Mouse (Mus musculus) 3T3-L1 (cell line): ENCODE results near the gene Ptprh.

ENCODE experiments used
- DNase-seq: peaks from one replicate; pipeline ENCODE4 v3.0.0-alpha.2; 2015; ENCODE audit warnings: low read depth, low spot score

Gene Ptprh

DNA sequence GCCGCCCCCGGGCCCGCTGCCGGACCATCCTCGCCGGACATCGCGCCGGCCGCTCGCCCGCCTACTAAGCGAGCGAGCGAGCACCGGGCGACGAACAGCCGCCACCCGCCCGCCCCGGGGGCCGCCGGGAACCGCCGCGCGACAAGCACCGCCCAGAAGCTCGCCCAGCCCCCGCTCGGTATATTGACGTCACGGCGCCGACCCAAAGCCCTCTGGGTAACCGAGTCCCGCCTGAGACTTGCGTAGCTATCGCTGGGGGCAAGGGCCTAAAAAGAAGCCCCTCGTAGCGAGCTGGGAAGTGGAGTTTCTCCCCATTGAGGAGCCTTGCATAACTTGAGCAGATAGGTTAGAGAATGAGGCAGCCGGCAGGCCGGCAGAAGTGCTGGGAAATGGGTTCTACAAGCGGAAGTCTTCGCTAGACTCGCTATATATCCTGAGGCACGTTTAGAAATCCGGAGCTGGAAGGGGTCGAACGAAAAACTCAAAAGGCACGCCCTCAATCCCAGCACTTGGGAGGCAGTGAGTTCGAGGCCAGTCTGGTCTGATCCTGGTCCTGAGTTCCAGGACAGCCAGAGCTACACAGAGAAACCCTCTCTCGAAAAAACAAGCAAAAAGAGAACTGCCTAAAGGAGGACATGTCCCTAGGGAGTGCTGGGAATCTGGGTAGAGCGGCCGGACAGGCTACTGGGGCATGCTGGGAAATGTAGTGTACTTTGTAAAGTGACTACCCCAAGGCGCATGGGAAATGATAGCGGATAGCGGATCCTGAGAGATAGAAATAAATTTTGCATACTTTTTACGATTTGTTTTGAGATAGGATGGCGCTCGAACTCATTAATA is 102.1 kb downstream of the Ptprh start, which contains the start of gene Ppp1r12c:
TSS of gene Ppp1r12c (minus strand) at position 123 of the 840 bp plus-strand sequence.
- DNase-seq = peak; percentile 86

DNA sequence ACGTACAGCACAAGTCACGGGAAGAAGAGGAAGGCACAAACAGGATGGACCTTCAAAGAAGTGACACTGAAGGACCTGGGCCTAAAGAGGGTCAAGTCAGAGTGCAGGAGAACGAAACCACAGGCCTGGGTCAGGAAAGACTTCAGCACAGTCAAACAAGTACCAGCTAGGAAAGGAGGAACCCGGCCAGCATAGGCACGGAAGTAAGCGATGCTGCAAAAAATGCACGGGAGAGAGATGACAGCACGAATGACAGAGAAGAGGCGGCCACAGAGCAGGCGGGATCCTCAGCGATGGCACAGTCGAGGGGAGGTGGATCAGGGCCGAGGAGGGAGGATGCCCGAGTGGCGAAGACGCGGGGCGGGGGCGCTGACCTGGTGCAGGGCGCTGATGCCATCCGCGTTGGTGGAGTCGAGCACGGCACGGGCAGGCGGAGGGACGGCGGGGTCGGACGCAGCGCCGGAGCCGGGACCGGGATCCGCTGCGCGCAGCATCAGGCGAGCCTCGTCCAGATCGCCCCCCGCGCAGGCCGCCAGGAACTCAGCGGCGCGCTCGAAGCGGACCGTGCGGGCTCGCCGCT is 102.9 kb downstream of the Ptprh start:
- peak; percentile 44 for DNase-seq

DNA sequence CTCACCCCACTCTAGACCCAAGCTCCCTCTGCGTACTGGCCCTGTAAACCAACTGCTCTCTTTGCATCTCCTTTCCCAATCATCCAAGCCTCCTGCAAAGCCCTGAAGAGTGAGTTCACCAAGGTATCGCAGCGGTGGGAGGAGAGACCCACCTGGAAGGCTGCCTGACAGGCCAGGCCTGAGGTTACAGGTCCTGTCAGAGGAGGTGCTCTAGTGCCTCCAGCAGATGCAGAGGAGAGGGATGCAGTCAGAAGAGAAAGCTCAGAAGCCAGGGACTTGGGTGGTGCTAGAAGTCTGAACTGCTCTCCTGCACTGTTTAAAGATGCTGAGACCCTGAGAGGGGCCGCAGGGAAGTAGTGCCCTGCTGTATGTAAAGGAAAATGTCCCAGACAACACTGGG is 104.8 kb downstream of the Ptprh start:
- DNase-seq = no peak
